ENCODE assay signal across 21 mouse cellular contexts in the genomic region with DNA sequence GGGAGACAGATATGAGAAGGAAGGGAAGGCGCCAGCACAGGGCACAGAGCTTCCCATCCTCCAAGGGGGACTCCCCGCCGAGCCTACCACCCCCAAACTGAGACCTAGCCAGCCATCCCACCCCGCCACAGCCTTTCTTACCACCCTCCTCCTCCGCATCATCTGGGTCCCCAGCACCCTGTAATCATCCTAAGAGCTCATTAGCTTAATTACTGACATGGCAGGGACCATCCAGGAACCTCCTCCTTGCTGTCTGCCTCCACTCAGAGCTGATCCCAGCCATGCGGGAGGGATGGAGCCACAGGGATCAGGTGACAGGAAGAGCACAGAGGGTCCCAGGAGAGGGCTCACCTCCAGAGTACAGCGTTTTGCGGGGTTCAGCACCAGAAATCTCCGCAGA. TPM values are rescaled to one million over a fixed set of nuclear protein-coding genes. Genes with fewer than 3 reads are reported as not detected.
DNase-seq lines count a peak whose midpoint lies in the region; ATAC-seq and TF ChIP-seq lines count a peak whose summit lies in the region.
"Had no signal": no experiment of that assay in that cellular context is flagged by ENCODE, and none has a peak within 500 bp of the region (broad histone marks: within the 10 kb centered on the region; RNA-seq: fewer than 3 reads in every experiment).

No protein-coding gene starts in this region.

- in situ Hi-C loops in ES-E14 (cut with MboI; ENCODE audit: low sequenced_read_pairs in 2 of 2, unreplicated experiment in 2 of 2): no loop called here

- no peaks in the 10 kb centered on the region; the same call in 1 of the 2 replicates for H3K9me3 ChIP-seq in embryonic facial prominence, embryonic 14.5 days (ENCODE audit: control insufficient read depth, low read length)
- peaks cover 13% of the 10 kb centered on the region for H3K9me3 ChIP-seq in embryonic facial prominence, embryonic 10.5 days
- H3K9me3 ChIP-seq in ES-E14 (ENCODE audit: control insufficient read depth, insufficient read depth, low read depth, low read length): no peaks in the 10 kb centered on the region
- H3K9me3 ChIP-seq: forebrain, embryonic 13.5 days; hindbrain, embryonic 15.5 days had no signal

- no peaks in the 10 kb centered on the region for H3K27me3 ChIP-seq in embryonic facial prominence, embryonic 14.5 days (replicated peaks; ENCODE audit: control insufficient read depth, insufficient read depth, low read length)
- no peaks in the 10 kb centered on the region for H3K27me3 ChIP-seq in embryonic facial prominence, embryonic 10.5 days (replicated peaks; ENCODE audit: low read depth, poor library complexity, severe bottlenecking)
- H3K27me3 ChIP-seq: forebrain, embryonic 13.5 days; heart, embryonic 13.5 days; hindbrain, embryonic 15.5 days had no signal

- H3K9ac ChIP-seq in embryonic facial prominence, embryonic 14.5 days (ENCODE audit: low read depth, low read length): no peak overlapping the region
- H3K9ac ChIP-seq in ES-E14 (ENCODE audit: insufficient read depth, low read depth, low read length, poor library complexity, severe bottlenecking): no peak overlapping the region
- H3K9ac ChIP-seq: forebrain, embryonic 13.5 days; heart, embryonic 13.5 days; hindbrain, embryonic 15.5 days had no signal

- no peak for DNase-seq in embryonic facial prominence, embryonic 14.5 days (ENCODE audit: low spot score)
- no peak for DNase-seq in embryonic facial prominence, embryonic 10.5 days (ENCODE audit: low spot score)
- DNase-seq in layer of hippocampus, adult 11-12 months (ENCODE audit: low spot score): peak; percentile 67
- no peak for DNase-seq in layer of hippocampus, postnatal 10 days (ENCODE audit: low spot score in 2 of 2)
- DNase-seq in ES-E14 (ENCODE audit: low read depth, low spot score): no peak
- DNase-seq in layer of hippocampus, adult 9-11 months: peak; percentile 85
- no peak for DNase-seq in heart, adult 9 months (ENCODE audit: low spot score in 2 of 2)
- DNase-seq: adrenal gland, postnatal 14 days; B cell, adult 2 months; cerebellum, adult 18-20 months; cerebellum, adult 9-11 months; cerebellum, postnatal 36 days; gastrocnemius, postnatal 14 days; heart, postnatal 36 days had no signal

- no peak overlapping the region for H3K4me3 ChIP-seq in embryonic facial prominence, embryonic 14.5 days (ENCODE audit: low read depth, low read length)
- H3K4me3 ChIP-seq in embryonic facial prominence, embryonic 10.5 days: no peak overlapping the region
- H3K4me3 ChIP-seq in ES-E14 (ENCODE audit: insufficient read depth in 1 of 2, low read depth in 1 of 2, low read length in 2 of 2, poor library complexity in 1 of 2, severe bottlenecking in 1 of 2): no peak overlapping the region
- H3K4me3 ChIP-seq: forebrain, embryonic 13.5 days; heart, embryonic 13.5 days; hindbrain, embryonic 15.5 days had no signal

- no peak overlapping the region for H3K27ac ChIP-seq in embryonic facial prominence, embryonic 14.5 days (replicated peaks; ENCODE audit: low read depth, low read length)
- H3K27ac ChIP-seq in embryonic facial prominence, embryonic 10.5 days (replicated peaks): no peak overlapping the region
- 0 out of 2 replicates have a peak overlapping the region, but pooled peaks have one; percentile 38 for H3K27ac ChIP-seq in ES-E14 (ENCODE audit: insufficient read depth, low read depth, low read length, poor library complexity, severe bottlenecking)
- H3K27ac ChIP-seq: forebrain, embryonic 13.5 days; heart, embryonic 13.5 days; hindbrain, embryonic 15.5 days had no signal

- 82% methylated on average over 9 of the region's 9 CpGs for WGBS in embryonic facial prominence, embryonic 14.5 days
- WGBS in embryonic facial prominence, embryonic 10.5 days: 79% methylated on average over 9 of the region's 9 CpGs

- H3K4me2 ChIP-seq in embryonic facial prominence, embryonic 14.5 days (ENCODE audit: low read depth, low read length): no peak overlapping the region
- H3K4me2 ChIP-seq: forebrain, embryonic 13.5 days; heart, embryonic 13.5 days; hindbrain, embryonic 15.5 days had no signal

- peak; percentile 62; the same call in 1 of the 2 replicates for ATAC-seq in embryonic facial prominence, embryonic 14.5 days (ENCODE audit: low read depth)
- ATAC-seq: CD4-positive, CD25-positive, alpha-beta regulatory T cell, adult 4 months; forebrain, embryonic 13.5 days; inflammation-experienced regulatory T-cells, adult 6 months had no signal

- H3K4me1 ChIP-seq in embryonic facial prominence, embryonic 14.5 days (ENCODE audit: control insufficient read depth, insufficient read depth, low read length): no peaks in the 10 kb centered on the region
- H3K4me1 ChIP-seq in embryonic facial prominence, embryonic 10.5 days: no peaks in the 10 kb centered on the region
- H3K4me1 ChIP-seq in ES-E14 (ENCODE audit: control insufficient read depth in 2 of 2, insufficient read depth in 2 of 2, low read length in 2 of 2, poor library complexity in 1 of 2): peaks cover 0 to 3% of the 10 kb centered on the region in 2 experiments; a peak in 2 of 4 replicates
- H3K4me1 ChIP-seq: forebrain, embryonic 13.5 days; hindbrain, embryonic 15.5 days had no signal

- H3K36me3 ChIP-seq in embryonic facial prominence, embryonic 14.5 days (ENCODE audit: control insufficient read depth, insufficient read depth, low read length): peaks cover 83% of the 10 kb centered on the region
- H3K36me3 ChIP-seq in embryonic facial prominence, embryonic 10.5 days (replicated peaks): peaks cover 98% of the 10 kb centered on the region
- H3K36me3 ChIP-seq in ES-E14 (ENCODE audit: control insufficient read depth, insufficient read depth, low read length, poor library complexity, severe bottlenecking): peaks cover 42% of the 10 kb centered on the region

TF ChIP-seq in ES-E14, 5 proteins besides CTCF, POLR2A, EP300 and RAD21:
- TF ChIP-seq ZC3H11A (IDR thresholded peaks at IDR 0.05; ENCODE audit: borderline replicate concordance, low read depth, low read length) (no peak), CHD2 (IDR thresholded peaks at IDR 0.05; ENCODE audit: low read depth, low read length) (no peak), HCFC1 (IDR thresholded peaks at IDR 0.05; ENCODE audit: borderline replicate concordance, insufficient read depth, low read length) (no peak), ZNF384 (IDR thresholded peaks at IDR 0.05; ENCODE audit: low read depth, low read length) (no peak), MAFK (IDR thresholded peaks at IDR 0.05; ENCODE audit: insufficient read depth, low read depth, low read length) (no peak)

RNA-seq across cellular contexts. Expression of gene Mark4, which starts 21.6 kb away (rescaled TPM):
- 10.5 and 10.9 TPM in 2 replicates for polyA plus RNA-seq in embryonic facial prominence, embryonic 14.5 days (2014; fragmentation: Nextera tagmentation; extraction: Ambion mirVana)
- 7.1 and 8.0 TPM in 2 replicates for polyA plus RNA-seq in embryonic facial prominence, embryonic 10.5 days (2016; fragmentation: Nextera tagmentation; extraction: Ambion mirVana)
- 100 to 1,000 TPM; 115 to 132 TPM for total RNA-seq in layer of hippocampus, postnatal 10 days (2021)
- 9.9 and 10.3 TPM in 2 replicates for total RNA-seq in ES-E14 (2012; rRNA removed)

RNA-seq across cellular contexts. Expression of gene Exoc3l2, which starts 26.1 kb away (rescaled TPM):
- 1.4 and 1.7 TPM in 2 replicates for polyA plus RNA-seq in embryonic facial prominence, embryonic 14.5 days (2014; fragmentation: Nextera tagmentation; extraction: Ambion mirVana)
- polyA plus RNA-seq in embryonic facial prominence, embryonic 10.5 days (2016; fragmentation: Nextera tagmentation; extraction: Ambion mirVana): 1.2 and 1.3 TPM in 2 replicates
- 1 to 10 TPM in 1 of 2 experiments, under 1 TPM in 1; 0.69 to 1.1 TPM for total RNA-seq in layer of hippocampus, postnatal 10 days (2021)
- 0.85 and 2.2 TPM in 2 replicates for total RNA-seq in ES-E14 (2012; rRNA removed)
- polyA plus RNA-seq: CD4-positive, CD25-positive, alpha-beta regulatory T cell, adult 4 months; inflammation-experienced regulatory T-cells, adult 6 months had no signal

RNA-seq across cellular contexts. Expression of gene Ckm, which starts 32.5 kb away (rescaled TPM):
- 348 and 732 TPM in 2 replicates for polyA plus RNA-seq in embryonic facial prominence, embryonic 14.5 days (2014; fragmentation: Nextera tagmentation; extraction: Ambion mirVana)
- polyA plus RNA-seq in embryonic facial prominence, embryonic 10.5 days (2016; fragmentation: Nextera tagmentation; extraction: Ambion mirVana): 0.20 TPM in 1 of 2 replicates, not detected in the other
- total RNA-seq in layer of hippocampus, postnatal 10 days (2021): under 1 TPM in 1 of 2 experiments, not detected in 1; 0.27 TPM
- 0.85 and 1.1 TPM in 2 replicates for total RNA-seq in ES-E14 (2012; rRNA removed)
- total RNA-seq: MEL had no signal
- polyA plus RNA-seq: CD4-positive, CD25-positive, alpha-beta regulatory T cell, adult 4 months; forebrain, embryonic 13.5 days; hindbrain, embryonic 11.5 days had no signal

RNA-seq across cellular contexts. Expression of gene Klc3, which starts 33.1 kb away (rescaled TPM):
- polyA plus RNA-seq in embryonic facial prominence, embryonic 14.5 days (2014; fragmentation: Nextera tagmentation; extraction: Ambion mirVana): 10.2 and 15.3 TPM in 2 replicates
- polyA plus RNA-seq in embryonic facial prominence, embryonic 10.5 days (2016; fragmentation: Nextera tagmentation; extraction: Ambion mirVana): 7.9 and 8.8 TPM in 2 replicates
- 1 to 10 TPM; 1.7 to 1.8 TPM for total RNA-seq in layer of hippocampus, postnatal 10 days (2021)
- total RNA-seq in ES-E14 (2012; rRNA removed): 10.1 and 19.5 TPM in 2 replicates

RNA-seq across cellular contexts. Expression of gene Ercc2, which starts 55.2 kb away (rescaled TPM):
- polyA plus RNA-seq in embryonic facial prominence, embryonic 14.5 days (2014; fragmentation: Nextera tagmentation; extraction: Ambion mirVana): 10.9 and 14.7 TPM in 2 replicates
- polyA plus RNA-seq in embryonic facial prominence, embryonic 10.5 days (2016; fragmentation: Nextera tagmentation; extraction: Ambion mirVana): 28.1 and 28.8 TPM in 2 replicates
- 10 to 100 TPM; 33.8 to 33.9 TPM for total RNA-seq in layer of hippocampus, postnatal 10 days (2021)
- total RNA-seq in ES-E14 (2012; rRNA removed): 38.8 and 62.6 TPM in 2 replicates

Comparison
In these comparisons a context has a peak if more than half of its experiments do, and no peak if none do; other contexts are left out.
1. DNase-seq: peak in layer of hippocampus, adult 11-12 months (single experiment) and layer of hippocampus, adult 9-11 months (single experiment); none in embryonic facial prominence, embryonic 14.5 days (single experiment), embryonic facial prominence, embryonic 10.5 days (single experiment), layer of hippocampus, postnatal 10 days (0 of 2), ES-E14 (single experiment) and heart, adult 9 months (0 of 2).
2. RNA of gene Mark4, which starts 21.6 kb away (total RNA-seq): 115 to 132 TPM in layer of hippocampus, postnatal 10 days; 9.9 to 10.3 TPM in ES-E14; every median in the first group is over 10 times any median in the second.